9 mouse cellular contexts compared by ENCODE assay signal in genomic region chr2:158652985-158653384, GRCm38 (mm10). TPM values are rescaled to one million over a fixed set of nuclear protein-coding genes. Genes with fewer than 3 reads are reported as not detected.
DNase-seq lines count a peak whose midpoint lies in the region; ATAC-seq and TF ChIP-seq lines count a peak whose summit lies in the region.
"Had no signal": no experiment of that assay in that cellular context is flagged by ENCODE, and none has a peak within 500 bp of the region (broad histone marks: within the 10 kb centered on the region; RNA-seq: fewer than 3 reads in every experiment).

No protein-coding gene starts in this region.

- H3K4me2 ChIP-seq in hindbrain, embryonic 12.5 days (replicated peaks) = no peak overlapping the region
- H3K4me2 ChIP-seq in intestine, postnatal 0 days (replicated peaks; ENCODE audit: low read depth) = no peak overlapping the region
- no peak overlapping the region for H3K4me2 ChIP-seq in midbrain, embryonic 16.5 days (ENCODE audit: low read length)

- intact Hi-C loops in left cerebral cortex, postnatal 36 days (cut with DNase I) = no loop called here

- WGBS in hindbrain, embryonic 10.5 days = 8% methylated on average over 4 of the region's 4 CpGs
- 3% methylated on average over 4 of the region's 4 CpGs for WGBS in hindbrain, embryonic 12.5 days
- 6% methylated on average over 4 of the region's 4 CpGs for WGBS in intestine, postnatal 0 days
- 7% methylated on average over 4 of the region's 4 CpGs for WGBS in midbrain, embryonic 16.5 days

- DNase-seq in hindbrain, embryonic 10.5 days (ENCODE audit: low spot score) = peak; percentile 77
- peak; percentile 59 to 75 for DNase-seq in cerebellum, postnatal 4 days (ENCODE audit: low spot score in 2 of 2)
- peak; percentile 64 for DNase-seq in gastrocnemius, adult 18-20 months (ENCODE audit: low spot score)
- peak; percentile 78 to 84 for DNase-seq in left cerebral cortex, postnatal 36 days (ENCODE audit: low spot score in 2 of 2)
- DNase-seq in spleen, adult 18-20 months = peak; percentile 54 to 79

- no peaks in the 10 kb centered on the region for H3K9me3 ChIP-seq in hindbrain, embryonic 10.5 days
- no peaks in the 10 kb centered on the region for H3K9me3 ChIP-seq in hindbrain, embryonic 12.5 days (replicated peaks)
- H3K9me3 ChIP-seq in intestine, postnatal 0 days (ENCODE audit: control insufficient read depth) = no peaks in the 10 kb centered on the region
- no peaks in the 10 kb centered on the region for H3K9me3 ChIP-seq in midbrain, embryonic 16.5 days (replicated peaks; ENCODE audit: control insufficient read depth, low read length, poor library complexity, severe bottlenecking)

- ATAC-seq in hindbrain, embryonic 12.5 days (ENCODE audit: low FRiP score) = no peak; the same call in 1 of the 2 replicates
- peak; percentile 38; the same call in 1 of the 2 replicates for ATAC-seq in intestine, postnatal 0 days
- peak; percentile 54; the same call in 1 of the 2 replicates for ATAC-seq in midbrain, embryonic 16.5 days

- H3K36me3 ChIP-seq in hindbrain, embryonic 10.5 days = no peaks in the 10 kb centered on the region
- no peaks in the 10 kb centered on the region for H3K36me3 ChIP-seq in hindbrain, embryonic 12.5 days
- H3K36me3 ChIP-seq in intestine, postnatal 0 days (ENCODE audit: control insufficient read depth, insufficient read depth) = no peaks in the 10 kb centered on the region
- no peaks in the 10 kb centered on the region for H3K36me3 ChIP-seq in midbrain, embryonic 16.5 days (ENCODE audit: control insufficient read depth, insufficient read depth, low read length)

- peaks cover 9% of the 10 kb centered on the region for H3K4me1 ChIP-seq in hindbrain, embryonic 10.5 days (replicated peaks)
- no peaks in the 10 kb centered on the region for H3K4me1 ChIP-seq in hindbrain, embryonic 12.5 days
- H3K4me1 ChIP-seq in intestine, postnatal 0 days (replicated peaks; ENCODE audit: control insufficient read depth, insufficient read depth, low read length) = no peaks in the 10 kb centered on the region
- no peaks in the 10 kb centered on the region for H3K4me1 ChIP-seq in midbrain, embryonic 16.5 days (ENCODE audit: control insufficient read depth, insufficient read depth, low read length)

- TF ChIP-seq CTCF in intestine, postnatal 0 days (IDR thresholded peaks at IDR 0.05; ENCODE audit: low read depth) = peak; percentile 93

- no peak overlapping the region for H3K9ac ChIP-seq in hindbrain, embryonic 12.5 days
- H3K9ac ChIP-seq in intestine, postnatal 0 days (ENCODE audit: low read depth, low read length) = no peak overlapping the region
- no peak overlapping the region for H3K9ac ChIP-seq in midbrain, embryonic 16.5 days (ENCODE audit: low read depth, low read length)

- no peak overlapping the region for H3K27ac ChIP-seq in hindbrain, embryonic 10.5 days
- H3K27ac ChIP-seq in hindbrain, embryonic 12.5 days = no peak overlapping the region
- H3K27ac ChIP-seq in intestine, postnatal 0 days (ENCODE audit: low read depth, low read length) = no peak overlapping the region
- no peak overlapping the region for H3K27ac ChIP-seq in midbrain, embryonic 16.5 days (ENCODE audit: low read length)

- no peaks in the 10 kb centered on the region for H3K27me3 ChIP-seq in hindbrain, embryonic 10.5 days (ENCODE audit: insufficient read depth, poor library complexity, severe bottlenecking)
- H3K27me3 ChIP-seq in hindbrain, embryonic 12.5 days = no peaks in the 10 kb centered on the region; the same call in 1 of the 2 replicates
- no peaks in the 10 kb centered on the region for H3K27me3 ChIP-seq in intestine, postnatal 0 days (replicated peaks; ENCODE audit: control insufficient read depth, insufficient read depth, low read length)
- H3K27me3 ChIP-seq in midbrain, embryonic 16.5 days (ENCODE audit: control insufficient read depth, insufficient read depth, low read depth, low read length) = no peaks in the 10 kb centered on the region

- H3K4me3 ChIP-seq in hindbrain, embryonic 10.5 days = no peak overlapping the region
- no peak overlapping the region for H3K4me3 ChIP-seq in hindbrain, embryonic 12.5 days
- no peak overlapping the region for H3K4me3 ChIP-seq in intestine, postnatal 0 days (ENCODE audit: low read depth, low read length)
- H3K4me3 ChIP-seq in midbrain, embryonic 16.5 days (ENCODE audit: low read depth, low read length) = no peak overlapping the region
- H3K4me3 ChIP-seq: megakaryocyte, embryonic 14.5 days had no signal

RNA-seq across cellular contexts. Expression of gene Ppp1r16b, which starts 12.2 kb away (rescaled TPM):
- polyA plus RNA-seq in hindbrain, embryonic 10.5 days (2016; fragmentation: Nextera tagmentation; extraction: Ambion mirVana) = 3.0 and 3.5 TPM in 2 replicates
- 3.7 and 3.8 TPM in 2 replicates for polyA plus RNA-seq in hindbrain, embryonic 12.5 days (2016; fragmentation: Nextera tagmentation; extraction: Ambion mirVana)
- total RNA-seq in gastrocnemius, adult 18-20 months (2021) = 1 to 10 TPM; 2.3 to 4.4 TPM
- 3.3 and 3.4 TPM in 2 replicates for polyA plus RNA-seq in intestine, postnatal 0 days (2015; fragmentation: Nextera tagmentation; extraction: Ambion mirVana)
- total RNA-seq in left cerebral cortex, postnatal 36 days (2021) = 100 to 1,000 TPM; 125 to 129 TPM
- polyA plus RNA-seq in midbrain, embryonic 16.5 days (2015; fragmentation: Nextera tagmentation; extraction: Ambion mirVana) = 22.0 and 27.7 TPM in 2 replicates

RNA-seq across cellular contexts. Expression of gene Actr5, which starts 28.3 kb away (rescaled TPM):
- polyA plus RNA-seq in hindbrain, embryonic 10.5 days (2016; fragmentation: Nextera tagmentation; extraction: Ambion mirVana) = 14.7 and 16.4 TPM in 2 replicates
- 21.1 and 23.7 TPM in 2 replicates for polyA plus RNA-seq in hindbrain, embryonic 12.5 days (2016; fragmentation: Nextera tagmentation; extraction: Ambion mirVana)
- 1 to 10 TPM; 3.8 to 4.0 TPM for total RNA-seq in gastrocnemius, adult 18-20 months (2021)
- 3.7 and 5.3 TPM in 2 replicates for polyA plus RNA-seq in intestine, postnatal 0 days (2015; fragmentation: Nextera tagmentation; extraction: Ambion mirVana)
- total RNA-seq in left cerebral cortex, postnatal 36 days (2021) = 10 to 100 TPM; 12.1 to 13.1 TPM
- polyA plus RNA-seq in midbrain, embryonic 16.5 days (2015; fragmentation: Nextera tagmentation; extraction: Ambion mirVana) = 8.9 and 9.5 TPM in 2 replicates

RNA-seq across cellular contexts. Expression of gene Slc32a1, which starts 42.4 kb away (rescaled TPM):
- 0.35 and 1.4 TPM in 2 replicates for polyA plus RNA-seq in hindbrain, embryonic 10.5 days (2016; fragmentation: Nextera tagmentation; extraction: Ambion mirVana)
- 3.5 and 4.3 TPM in 2 replicates for polyA plus RNA-seq in hindbrain, embryonic 12.5 days (2016; fragmentation: Nextera tagmentation; extraction: Ambion mirVana)
- not detected for total RNA-seq in gastrocnemius, adult 18-20 months (2021)
- not detected in 2 replicates for polyA plus RNA-seq in intestine, postnatal 0 days (2015; fragmentation: Nextera tagmentation; extraction: Ambion mirVana)
- total RNA-seq in left cerebral cortex, postnatal 36 days (2021) = 10 to 100 TPM; 95.4 to 97.9 TPM
- 8.2 and 8.6 TPM in 2 replicates for polyA plus RNA-seq in midbrain, embryonic 16.5 days (2015; fragmentation: Nextera tagmentation; extraction: Ambion mirVana)
